Mouse (Mus musculus): Measurements from ENCODE around the gene Zdhhc20. TPM values are rescaled to one million over a fixed set of nuclear protein-coding genes. Genes with fewer than 3 reads are reported as not detected.

The Zdhhc20 gene
- polyA plus RNA-seq, 1 experiment from 2014 or later: 46.1 TPM

GRCm38 (mm10) chr14:57844535-57844934 is 45.5 kb downstream of the Zdhhc20 start:
- Histone ChIP-seq H3K9ac (ENCODE audit: low read depth, low read length) (no peak overlapping the region), H3K27ac (no peak overlapping the region), H3K4me2 (ENCODE audit: low read length) (no peak overlapping the region), H3K36me3 (ENCODE audit: insufficient read depth, low read length) (peaks cover 25% of the 10 kb centered on the region; the same call in 1 of the 2 replicates), H3K9me3 (replicated peaks; ENCODE audit: low read length) (no peaks in the 10 kb centered on the region), H3K4me1 (replicated peaks; ENCODE audit: insufficient read depth, low read length) (no peaks in the 10 kb centered on the region), H3K4me3 (replicated peaks; ENCODE audit: low read depth, low read length) (no peak overlapping the region), H3K27me3 (ENCODE audit: insufficient read depth, low read length) (no peaks in the 10 kb centered on the region)
- TF ChIP-seq CTCF (IDR thresholded peaks at IDR 0.05; ENCODE audit: low read depth): no peak
- ATAC-seq (replicated peaks; ENCODE audit: low FRiP score, low read depth) (no peak), DNase-seq (ENCODE audit: low spot score) (no peak)
- WGBS: 88% methylated on average over 3 of the region's 3 CpGs

GRCm38 (mm10) chr14:57835157-57835556 is 54.9 kb downstream of the Zdhhc20 start:
- Histone ChIP-seq H3K36me3 (ENCODE audit: insufficient read depth, low read length) (peaks cover 20% of the 10 kb centered on the region), H3K4me1 (replicated peaks; ENCODE audit: insufficient read depth, low read length) (no peaks in the 10 kb centered on the region), H3K4me2 (ENCODE audit: low read length) (no peak overlapping the region), H3K9me3 (replicated peaks; ENCODE audit: low read length) (no peaks in the 10 kb centered on the region), H3K27ac (no peak overlapping the region), H3K27me3 (ENCODE audit: insufficient read depth, low read length) (no peaks in the 10 kb centered on the region), H3K9ac (ENCODE audit: low read depth, low read length) (no peak overlapping the region), H3K4me3 (replicated peaks; ENCODE audit: low read depth, low read length) (no peak overlapping the region)
- ATAC-seq (replicated peaks; ENCODE audit: low FRiP score, low read depth) (no peak), DNase-seq (ENCODE audit: low spot score) (no peak)
- 84% methylated on average over 10 of the region's 10 CpGs for WGBS
- TF ChIP-seq CTCF (IDR thresholded peaks at IDR 0.05; ENCODE audit: low read depth): no peak

- H3K36me3 ChIP-seq (ENCODE audit: insufficient read depth, low read length): peaks cover 17% of the 10 kb centered on the region
- no peak overlapping the region for H3K4me2 ChIP-seq (ENCODE audit: low read length)
- no peaks in the 10 kb centered on the region for H3K4me1 ChIP-seq (replicated peaks; ENCODE audit: insufficient read depth, low read length)
- ATAC-seq (replicated peaks; ENCODE audit: low FRiP score, low read depth): no peak
- no peak for DNase-seq (ENCODE audit: low spot score)
- WGBS: 97% methylated on average over 2 of the region's 2 CpGs
- no peaks in the 10 kb centered on the region for H3K9me3 ChIP-seq (replicated peaks; ENCODE audit: low read length)
- H3K9ac ChIP-seq (ENCODE audit: low read depth, low read length): no peak overlapping the region
- H3K27ac ChIP-seq: no peak overlapping the region
- H3K27me3 ChIP-seq (ENCODE audit: insufficient read depth, low read length): no peaks in the 10 kb centered on the region
- no peak for TF ChIP-seq CTCF (IDR thresholded peaks at IDR 0.05; ENCODE audit: low read depth)
- H3K4me3 ChIP-seq (replicated peaks; ENCODE audit: low read depth, low read length): no peak overlapping the region
Observed at GRCm38 (mm10) chr14:57833526-57833925, 56.5 kb downstream of the Zdhhc20 start.

- DNase-seq (ENCODE audit: low spot score) (peak; percentile 18), ATAC-seq (replicated peaks; ENCODE audit: low FRiP score, low read depth) (no peak)
- TF ChIP-seq CTCF (IDR thresholded peaks at IDR 0.05; ENCODE audit: low read depth): peak; percentile 53; the same call in 1 of the 2 replicates
- Histone ChIP-seq H3K27me3 (ENCODE audit: insufficient read depth, low read length) (no peaks in the 10 kb centered on the region), H3K9me3 (replicated peaks; ENCODE audit: low read length) (no peaks in the 10 kb centered on the region), H3K4me2 (ENCODE audit: low read length) (peak overlapping the region; percentile 63), H3K27ac (0 out of 2 replicates have a peak overlapping the region, but pooled peaks have one; percentile 97), H3K36me3 (ENCODE audit: insufficient read depth, low read length) (no peaks in the 10 kb centered on the region), H3K9ac (ENCODE audit: low read depth, low read length) (0 out of 2 replicates have a peak overlapping the region, but pooled peaks have one; percentile 87), H3K4me1 (replicated peaks; ENCODE audit: insufficient read depth, low read length) (0 out of 2 replicates have a peak, but pooled peaks cover 7% of the 10 kb centered on the region), H3K4me3 (replicated peaks; ENCODE audit: low read depth, low read length) (peak overlapping the region; percentile 73)
- WGBS: 57% methylated on average over 1 of the region's 1 CpGs
Observed at GRCm38 (mm10) chr14:57827284-57827683, 62.8 kb downstream of the Zdhhc20 start.

- H3K9ac ChIP-seq (ENCODE audit: low read depth, low read length): peak within 1 kb of the TSS; percentile 87
- H3K27me3 ChIP-seq (ENCODE audit: insufficient read depth, low read length): no peaks in the 10 kb centered on the region
Observed at GRCm38 (mm10) chr14:57825788-57826751, 64.0 kb downstream of the Zdhhc20 start, which contains the start of the genes Ska3 and Mrpl57. Gene Ska3, minus strand, starts transcription at chr14:57826185. Gene Mrpl57, plus strand, starts transcription at chr14:57826234.

GRCm38 (mm10) chr14:57820839-57821238 is 69.2 kb downstream of the Zdhhc20 start:
- no peak overlapping the region for H3K4me2 ChIP-seq (ENCODE audit: low read length)
- H3K9me3 ChIP-seq (replicated peaks; ENCODE audit: low read length): no peaks in the 10 kb centered on the region
- H3K36me3 ChIP-seq (ENCODE audit: insufficient read depth, low read length): peaks cover 19% of the 10 kb centered on the region
- H3K4me1 ChIP-seq (replicated peaks; ENCODE audit: insufficient read depth, low read length): no peaks in the 10 kb centered on the region
- ATAC-seq (replicated peaks; ENCODE audit: low FRiP score, low read depth): no peak
- WGBS: 81% methylated on average over 4 of the region's 4 CpGs
- H3K4me3 ChIP-seq (replicated peaks; ENCODE audit: low read depth, low read length): no peak overlapping the region
- H3K27me3 ChIP-seq (ENCODE audit: insufficient read depth, low read length): no peaks in the 10 kb centered on the region
- no peak overlapping the region for H3K27ac ChIP-seq
- TF ChIP-seq CTCF (IDR thresholded peaks at IDR 0.05; ENCODE audit: low read depth): no peak
- H3K9ac ChIP-seq (ENCODE audit: low read depth, low read length): no peak overlapping the region
- no peak for DNase-seq (ENCODE audit: low spot score)

More at GRCm38 (mm10) chr14:57825788-57826751, 64.0 kb downstream of the Zdhhc20 start, which contains the start of the genes Ska3 and Mrpl57:
- under 1% methylated on average over 92 of the region's 96 CpGs for WGBS
- H3K9me3 ChIP-seq (replicated peaks; ENCODE audit: low read length): no peaks in the 10 kb centered on the region
- H3K4me1 ChIP-seq (replicated peaks; ENCODE audit: insufficient read depth, low read length): 0 out of 2 replicates have a peak, but pooled peaks cover 7% of the 10 kb centered on the region
- H3K27ac ChIP-seq: peak within 1 kb of the TSS; percentile 97
- TF ChIP-seq CTCF (IDR thresholded peaks at IDR 0.05; ENCODE audit: low read depth): peak; percentile 11; the same call in 1 of the 2 replicates
- ATAC-seq (replicated peaks; ENCODE audit: low FRiP score, low read depth) (peak; percentile 94), DNase-seq (ENCODE audit: low spot score) (peak; percentile 96)
- H3K4me2 ChIP-seq (ENCODE audit: low read length): peak within 1 kb of the TSS; percentile 63
- H3K36me3 ChIP-seq (ENCODE audit: insufficient read depth, low read length): peaks cover 7% of the 10 kb centered on the region
- H3K4me3 ChIP-seq (replicated peaks; ENCODE audit: low read depth, low read length): peak within 1 kb of the TSS; percentile 73

All from kidney, postnatal 0 days (tissue).